Mouse (Mus musculus): Measurements from ENCODE around the gene Il11.

The Il11 gene

DNA sequence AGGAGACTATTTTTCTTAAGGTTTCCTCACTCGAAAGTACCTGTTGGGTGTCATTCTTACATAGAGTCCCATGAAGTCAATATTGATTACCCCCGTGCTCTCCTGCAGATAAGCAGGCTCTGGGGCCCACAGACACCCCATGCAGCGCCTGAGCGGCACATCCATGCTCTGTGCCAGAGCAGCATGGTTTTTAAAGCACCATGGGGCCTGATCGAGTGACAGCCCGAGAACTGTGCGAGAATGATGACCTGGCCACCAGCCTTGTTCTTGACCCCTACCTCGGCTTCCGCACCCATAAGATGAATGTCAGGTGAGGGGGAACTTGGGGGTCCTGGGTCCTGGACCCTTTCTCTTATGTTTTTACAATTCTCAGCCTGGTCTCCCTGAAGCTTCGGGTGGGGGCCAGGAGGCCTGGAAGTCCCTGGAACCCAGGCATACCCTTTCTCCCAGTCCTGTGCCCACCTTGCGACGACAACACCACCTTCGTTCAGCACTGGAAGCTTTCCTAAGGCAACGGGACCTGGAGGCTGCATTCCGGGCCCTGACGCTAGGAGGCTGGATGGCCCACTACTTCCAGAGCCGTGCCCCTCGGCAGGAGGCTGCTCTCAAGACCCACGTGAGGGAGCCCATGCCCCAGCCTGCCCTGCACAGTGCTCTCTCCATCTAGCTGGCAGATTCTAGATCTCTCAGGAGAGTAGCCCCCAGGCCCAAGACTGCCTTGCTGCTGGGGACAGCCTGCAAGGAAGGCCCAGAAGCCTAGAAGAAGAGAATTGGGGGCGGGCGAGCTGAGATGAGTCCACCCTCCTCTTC is 40.8 kb downstream of the Il11 start:
- DNase-seq = no peak

- peak in 1 of 2 experiments; percentile 37 for DNase-seq
Observed at GRCm38 (mm10) chr7:4741151-4741550, 41.5 kb downstream of the Il11 start.

DNA sequence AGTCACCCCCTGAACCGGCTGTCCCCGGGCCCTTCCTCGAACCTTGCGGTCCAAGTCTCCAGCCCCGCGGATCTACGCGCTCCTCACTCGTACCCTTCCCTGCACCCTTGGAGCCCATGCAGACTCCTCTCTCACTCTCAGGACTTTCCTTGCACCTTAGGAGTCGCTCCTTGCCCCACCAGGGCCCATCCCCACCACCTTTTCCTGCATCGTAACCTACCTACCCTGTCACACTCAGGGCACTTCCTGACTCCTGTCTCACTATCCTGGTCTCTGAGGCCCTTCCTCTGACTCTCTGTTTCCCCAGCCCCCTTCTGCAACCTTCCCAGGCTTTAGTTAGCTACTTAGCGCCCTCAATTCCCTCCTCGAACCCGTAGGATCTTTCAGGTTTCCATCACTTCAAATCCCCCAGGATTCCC is 42.3 kb downstream of the Il11 start:
- no peak for DNase-seq

GRCm38 (mm10) chr7:4739544-4740275 is 42.9 kb downstream of the Il11 start, which contains the start of gene Kmt5c:
Gene Kmt5c, plus strand, starts transcription at chr7:4740115.
- peak; percentile 95 to 99 for DNase-seq

GRCm38 (mm10) chr7:4739041-4739543 is 43.6 kb downstream of the Il11 start:
- no peak for DNase-seq

DNA sequence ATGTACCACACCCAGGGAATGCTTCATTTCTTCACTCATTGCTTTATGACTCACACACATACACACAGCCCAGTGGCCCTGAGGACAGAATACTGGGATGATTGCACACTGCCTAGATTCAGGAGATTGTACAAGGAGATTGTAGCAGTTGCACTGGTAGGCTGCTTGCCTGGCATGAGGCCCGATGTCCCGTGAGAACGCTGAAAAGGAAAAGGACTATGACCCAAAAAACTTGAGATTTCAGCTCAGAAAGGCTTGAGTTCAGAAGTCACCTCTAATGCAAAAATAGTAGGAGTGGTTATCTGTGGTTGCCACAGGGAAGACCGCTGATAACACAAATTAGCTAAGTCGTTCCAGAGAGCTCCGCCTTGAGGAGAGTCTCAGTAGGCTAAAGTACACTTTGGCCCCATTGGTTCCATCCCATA is 49.7 kb downstream of the Il11 start:
- no peak for DNase-seq

GRCm38 (mm10) chr7:4731090-4731489 is 51.6 kb downstream of the Il11 start:
- DNase-seq = no peak

DNA sequence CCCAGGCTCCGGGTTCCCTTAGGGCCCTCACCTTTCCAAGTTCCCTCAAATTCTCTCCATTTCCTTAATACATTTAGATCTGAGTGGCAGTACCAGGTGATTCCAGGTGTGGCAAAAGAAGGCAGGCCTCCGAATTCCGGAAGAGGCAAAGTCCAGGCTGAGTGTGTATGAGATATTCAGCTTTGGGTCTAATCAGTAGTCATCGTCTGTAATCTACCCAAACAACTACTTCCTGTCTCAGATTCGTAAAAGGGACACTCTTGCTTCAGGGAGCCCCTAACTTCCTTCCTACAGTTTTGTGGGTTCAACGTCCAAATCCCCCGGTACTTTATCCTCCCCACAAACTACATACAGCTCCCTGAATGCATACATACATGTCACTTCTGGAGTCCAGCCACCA is 57.5 kb downstream of the Il11 start, which contains the start of gene Tmem150b:
Gene Tmem150b (minus strand): TSS at position 81 of the 400 bp plus-strand sequence.
- no peak for DNase-seq

DNA sequence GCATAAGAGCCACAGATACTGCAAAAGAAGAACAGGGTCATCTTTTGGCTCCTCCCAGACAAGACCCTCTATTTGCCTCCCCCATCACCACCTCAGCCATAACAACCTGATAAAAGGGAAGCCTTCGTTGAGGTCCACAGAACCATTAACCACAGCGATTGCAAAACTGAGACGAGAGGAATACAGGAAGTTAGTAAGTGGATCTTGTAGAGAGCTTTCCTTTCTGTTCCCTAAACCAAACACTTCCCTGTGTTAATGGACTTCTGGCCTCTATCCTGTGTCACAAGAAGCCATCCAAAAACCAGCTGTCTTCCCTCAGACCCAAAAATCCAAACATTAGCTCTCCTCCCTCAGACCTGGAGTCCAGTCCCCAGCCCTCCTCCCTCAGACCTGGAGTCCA is 58.3 kb downstream of the Il11 start:
- no peak for DNase-seq

- DNase-seq = no peak
Observed at GRCm38 (mm10) chr7:4723508-4723907, 59.2 kb downstream of the Il11 start.
